Mouse (Mus musculus) spleen, adult 2 months (tissue): ENCODE results near the gene Plcb4. TPM values are rescaled to one million over a fixed set of nuclear protein-coding genes. Genes with fewer than 3 reads are reported as not detected.
"Not testable (repeated sequence)": the region's sequence is repeated elsewhere in the genome, so short reads cannot be mapped to it uniquely, and the experiment has no call there.

Experiments
- DNase-seq, 2 experiments: peaks; one replicate each; pipeline versions ENCODE4 v3.0.0 to v3.0.0-alpha.2; 2012 to 2021; ENCODE audit warnings: low spot score in 2 of 2, low read depth in 1 of 2
- H3K27ac ChIP-seq: fragments of 200-500 bp; 2 replicates; pipeline ENCODE4 v1.5.1; 2012; ENCODE audit warnings: low read length, inconsistent platforms; ENCODE audit not compliant: insufficient read depth
- H3K27me3 ChIP-seq: fragments of 200-500 bp; 2 replicates; pipeline ENCODE4 v1.6.1; 2012; ENCODE audit warnings: mild to moderate bottlenecking, moderate library complexity, low read length, inconsistent platforms; ENCODE audit not compliant: control insufficient read depth, insufficient read depth
- H3K36me3 ChIP-seq: fragments of 200-500 bp; 2 replicates; pipeline ENCODE4 v1.6.1; 2012; ENCODE audit warnings: mild to moderate bottlenecking, low read length, inconsistent platforms; ENCODE audit not compliant: control insufficient read depth, insufficient read depth
- H3K4me1 ChIP-seq: fragments of 200-500 bp; 2 replicates; pipeline ENCODE4 v1.6.1; 2011; ENCODE audit warnings: inconsistent platforms; ENCODE audit not compliant: control insufficient read depth, insufficient read depth, insufficient read length
- H3K4me3 ChIP-seq: fragments of 200-500 bp; 2 replicates; pipeline ENCODE4 v1.5.1; 2011; ENCODE audit warnings: mild to moderate bottlenecking, inconsistent platforms; ENCODE audit not compliant: insufficient read depth, insufficient read length; ENCODE audit errors: extremely low read depth
- CTCF ChIP-seq: fragments of 200-500 bp; IDR thresholded peaks from 2 replicates; pipeline ENCODE4 v1.5.1; 2011; ENCODE audit warnings: mild to moderate bottlenecking, inconsistent platforms; ENCODE audit not compliant: insufficient read depth, insufficient read length, insufficient replicate concordance; ENCODE audit errors: extremely low read depth
- POLR2A ChIP-seq: fragments of 200-500 bp; IDR thresholded peaks from 2 replicates; pipeline ENCODE4 v1.6.1; 2011; ENCODE audit warnings: low read depth, low read length, inconsistent platforms
- WGBS: fragments of 180-500 bp; shearing (Covaris S2); methylation state at CpG from one replicate; pipeline ENCODE4 v1.1.7; 2018; 5-methylcytosine and 5-hydroxymethylcytosine counted together
- polyA plus RNA-seq: library from polyadenylated mRNA; depleted of rRNA; stranded (reverse); fragments of >200 nt; gene quantifications from 2 replicates; pipeline ENCODE4 v1.2.3, GENCODE M21; 2012

Gene Plcb4
- polyA plus RNA-seq, 1 experiment: 2.4 TPM

DNA sequence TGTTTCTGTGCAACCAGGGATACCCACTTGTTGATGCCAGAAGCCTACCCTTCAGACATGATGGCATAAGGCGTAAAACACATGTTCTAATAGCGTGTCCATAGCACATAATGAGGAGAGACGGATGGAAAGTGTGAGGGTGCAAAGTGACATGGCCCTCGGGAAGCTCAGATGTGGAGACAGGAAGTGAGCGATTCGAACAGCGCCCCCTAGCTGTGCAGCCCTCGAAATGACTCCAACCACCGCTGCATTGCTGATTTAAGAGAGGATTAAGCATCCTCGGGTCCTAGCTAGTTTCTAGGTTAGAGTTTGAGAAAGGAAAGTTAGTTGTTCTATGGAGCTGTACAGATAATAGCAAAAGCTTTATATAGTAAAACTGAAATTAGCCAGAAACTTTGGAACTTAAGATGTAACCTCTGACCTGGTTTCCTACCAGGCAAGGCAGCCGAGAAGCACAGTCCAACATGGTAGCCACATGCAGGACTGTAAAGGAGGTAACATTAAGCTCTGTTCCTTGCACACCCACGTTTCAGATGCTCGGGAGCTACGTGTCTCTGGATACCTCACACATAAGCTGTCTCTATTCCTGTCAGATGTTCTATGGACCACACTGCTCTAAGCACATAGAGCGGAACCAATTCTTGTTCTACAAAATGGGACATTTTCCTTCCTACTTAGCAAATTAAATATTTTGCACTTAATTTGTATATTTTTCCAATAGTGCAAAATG lies 326.9 kb downstream of the Plcb4 start:
- no peak for TF ChIP-seq CTCF
- Histone ChIP-seq H3K4me1 (no peaks in the 10 kb centered on the region), H3K36me3 (no peaks in the 10 kb centered on the region), H3K27me3 (no peaks in the 10 kb centered on the region), H3K4me3 (no peak overlapping the region), H3K27ac (no peak overlapping the region)
- WGBS: 88% methylated on average over 15 of the region's 15 CpGs
- DNase-seq: no peak

DNA sequence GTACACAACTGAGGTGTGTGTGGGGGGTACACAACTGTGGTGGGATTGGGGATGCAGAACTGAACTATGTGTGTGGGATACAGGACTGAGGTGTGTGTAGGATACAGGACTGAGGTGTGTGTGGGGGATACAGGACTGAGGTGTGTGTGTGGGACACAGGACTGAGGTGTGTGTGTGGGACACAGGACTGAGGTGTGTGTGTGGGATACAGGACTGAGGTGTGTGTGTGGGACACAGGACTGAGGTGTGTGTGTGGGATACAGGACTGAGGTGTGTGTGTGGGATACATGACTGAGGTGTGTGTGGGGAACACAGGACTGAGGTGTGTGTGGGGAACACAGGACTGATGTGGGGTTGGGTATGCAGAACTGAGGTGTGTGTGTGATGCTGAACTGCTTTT lies 329.7 kb downstream of the Plcb4 start:
- DNase-seq, H3K4me1 ChIP-seq, H3K36me3 ChIP-seq, H3K4me3 ChIP-seq, H3K27me3 ChIP-seq, H3K27ac ChIP-seq: not testable (repeated sequence)

DNA sequence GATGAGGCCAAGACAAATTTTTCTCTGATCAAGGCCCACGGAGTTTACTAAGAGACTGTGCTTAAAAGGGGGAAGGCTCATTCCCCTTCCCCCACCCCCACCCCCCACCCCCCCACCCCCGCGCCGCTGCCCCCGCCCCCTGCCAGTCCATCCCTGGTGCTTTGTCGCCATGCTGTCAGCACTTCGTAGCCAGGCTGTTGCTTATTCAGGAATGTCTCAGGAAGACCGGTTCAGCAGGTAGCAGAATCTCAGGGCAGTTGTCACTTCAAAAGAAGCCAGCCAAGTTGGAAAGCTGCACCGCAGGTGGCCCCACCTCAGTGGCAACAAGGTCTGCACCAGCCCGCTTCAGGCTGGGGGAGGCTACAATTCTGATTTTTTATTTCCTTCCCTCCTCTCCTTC lies 331.9 kb downstream of the Plcb4 start:
- not testable (repeated sequence) for H3K27ac ChIP-seq, H3K4me1 ChIP-seq, DNase-seq, H3K4me3 ChIP-seq, H3K36me3 ChIP-seq, H3K27me3 ChIP-seq
- 95% methylated on average over 8 of the region's 10 CpGs for WGBS

DNA sequence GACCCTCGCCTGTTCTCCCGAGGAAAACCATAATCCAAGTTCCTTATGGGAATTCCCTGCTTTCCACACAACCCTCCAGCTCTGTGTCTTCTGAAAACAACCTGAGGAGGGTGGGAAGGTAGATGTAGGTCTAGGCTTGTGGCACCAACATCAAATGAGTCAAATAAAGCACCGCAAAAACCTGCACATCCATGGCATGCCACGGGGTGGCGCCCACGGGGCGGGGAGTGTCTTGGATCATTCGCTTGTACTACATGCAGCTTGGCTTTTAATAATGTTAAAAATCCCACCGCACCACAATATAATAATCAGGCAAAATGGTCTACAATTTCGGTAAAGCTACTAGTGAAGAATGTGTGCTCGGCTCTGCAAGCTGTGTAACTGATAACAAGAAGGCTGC lies 334.5 kb downstream of the Plcb4 start:
- Histone ChIP-seq H3K36me3 (no peaks in the 10 kb centered on the region), H3K4me1 (no peaks in the 10 kb centered on the region), H3K27me3 (no peaks in the 10 kb centered on the region), H3K27ac (no peak overlapping the region), H3K4me3 (no peak overlapping the region)
- no peak for DNase-seq
- TF ChIP-seq POLR2A: no peak
- TF ChIP-seq CTCF: no peak
- 80% methylated on average over 11 of the region's 11 CpGs for WGBS

DNA sequence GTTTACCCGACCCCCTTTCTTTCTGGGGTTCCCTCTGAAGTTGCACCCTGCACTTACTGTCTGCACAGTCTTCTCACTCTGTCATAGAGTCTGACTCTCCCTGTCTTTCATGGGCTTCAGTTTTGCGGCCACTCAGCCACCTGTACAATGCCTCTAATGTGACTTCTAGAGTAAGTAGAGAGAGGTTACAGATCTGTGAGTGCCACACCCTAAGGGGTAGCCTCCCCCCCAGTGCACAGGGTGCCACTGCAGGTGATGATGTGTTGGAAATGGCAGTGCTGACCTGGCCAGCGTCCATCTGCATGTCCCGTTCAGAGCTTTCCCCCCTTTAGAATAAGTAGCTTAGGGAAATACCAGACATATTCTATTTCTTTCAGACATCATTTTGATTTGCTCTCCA lies 336.4 kb downstream of the Plcb4 start:
- no peak overlapping the region for H3K27ac ChIP-seq
- no peak overlapping the region for H3K4me3 ChIP-seq
- H3K27me3 ChIP-seq: no peaks in the 10 kb centered on the region
- WGBS: 90% methylated on average over 4 of the region's 4 CpGs
- TF ChIP-seq POLR2A (no peak), CTCF (no peak)
- no peaks in the 10 kb centered on the region for H3K36me3 ChIP-seq
- no peaks in the 10 kb centered on the region for H3K4me1 ChIP-seq
- no peak for DNase-seq

DNA sequence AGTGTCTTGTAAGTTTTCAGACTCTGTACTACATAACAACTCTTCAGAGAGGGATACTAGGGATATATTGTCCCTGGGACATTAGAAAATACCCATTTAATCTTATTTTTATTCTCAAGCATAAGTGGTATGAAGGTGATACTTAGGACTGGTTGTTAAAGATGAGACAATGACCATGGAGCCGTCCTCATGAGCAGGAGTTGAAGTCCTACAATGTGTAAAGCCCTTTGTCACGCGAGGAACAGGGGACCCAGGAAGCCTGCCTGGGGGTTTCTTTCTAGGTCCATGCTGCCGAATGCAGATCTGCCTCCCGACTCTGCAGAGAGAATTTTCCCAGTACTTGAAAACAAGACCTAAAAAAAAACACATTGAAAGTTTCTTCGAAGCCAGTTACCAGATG lies 338.1 kb downstream of the Plcb4 start:
- no peaks in the 10 kb centered on the region for H3K36me3 ChIP-seq
- no peaks in the 10 kb centered on the region for H3K27me3 ChIP-seq
- no peaks in the 10 kb centered on the region for H3K4me1 ChIP-seq
- TF ChIP-seq POLR2A (no peak), CTCF (no peak)
- no peak for DNase-seq
- no peak overlapping the region for H3K4me3 ChIP-seq
- 95% methylated on average over 6 of the region's 6 CpGs for WGBS
- no peak overlapping the region for H3K27ac ChIP-seq

DNA sequence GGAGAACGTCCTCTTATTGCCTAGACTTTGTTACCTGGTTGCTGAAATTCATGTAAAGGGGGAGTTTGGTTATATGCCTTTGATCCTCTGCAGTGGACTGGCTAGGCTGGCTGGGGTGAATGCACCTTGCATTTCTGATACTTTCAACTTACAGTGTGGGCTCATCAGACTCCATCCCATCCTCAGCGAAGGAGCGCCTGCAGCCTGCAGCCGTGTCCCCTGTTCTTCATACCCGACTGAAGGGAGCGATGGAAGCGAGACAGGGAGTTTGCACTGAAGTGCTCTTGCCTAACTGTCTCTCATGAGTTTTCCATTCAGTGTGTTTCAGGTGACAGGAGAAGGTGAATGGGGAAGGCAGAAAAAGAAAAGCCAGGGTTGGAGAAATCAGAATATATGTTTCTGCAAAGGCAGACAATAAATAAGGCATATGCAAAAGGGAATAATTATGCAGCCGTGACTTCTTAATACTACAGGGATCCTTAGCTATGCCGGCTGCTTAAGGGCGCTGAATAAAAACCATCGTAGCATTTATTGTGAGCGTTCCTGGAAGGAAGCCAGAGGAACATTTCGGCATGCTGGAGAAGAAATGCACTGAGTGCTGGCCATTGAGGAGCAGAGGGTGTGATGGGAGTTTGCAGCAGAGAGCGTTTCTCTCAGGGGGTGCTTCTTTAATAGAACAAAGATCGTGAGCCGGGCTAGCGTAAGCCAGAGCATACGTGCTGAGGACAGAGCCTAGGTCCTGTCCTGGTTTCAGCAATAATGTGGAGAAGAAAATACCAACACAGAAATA lies 338.7 kb downstream of the Plcb4 start:
- DNase-seq: no peak
- no peak overlapping the region for H3K4me3 ChIP-seq
- TF ChIP-seq POLR2A: no peak
- TF ChIP-seq CTCF: no peak
- no peaks in the 10 kb centered on the region for H3K36me3 ChIP-seq
- no peaks in the 10 kb centered on the region for H3K4me1 ChIP-seq
- WGBS: 93% methylated on average over 18 of the region's 18 CpGs
- H3K27me3 ChIP-seq: no peaks in the 10 kb centered on the region
- H3K27ac ChIP-seq: no peak overlapping the region
